21 mouse cellular contexts compared by ENCODE assay signal in the genomic region with DNA sequence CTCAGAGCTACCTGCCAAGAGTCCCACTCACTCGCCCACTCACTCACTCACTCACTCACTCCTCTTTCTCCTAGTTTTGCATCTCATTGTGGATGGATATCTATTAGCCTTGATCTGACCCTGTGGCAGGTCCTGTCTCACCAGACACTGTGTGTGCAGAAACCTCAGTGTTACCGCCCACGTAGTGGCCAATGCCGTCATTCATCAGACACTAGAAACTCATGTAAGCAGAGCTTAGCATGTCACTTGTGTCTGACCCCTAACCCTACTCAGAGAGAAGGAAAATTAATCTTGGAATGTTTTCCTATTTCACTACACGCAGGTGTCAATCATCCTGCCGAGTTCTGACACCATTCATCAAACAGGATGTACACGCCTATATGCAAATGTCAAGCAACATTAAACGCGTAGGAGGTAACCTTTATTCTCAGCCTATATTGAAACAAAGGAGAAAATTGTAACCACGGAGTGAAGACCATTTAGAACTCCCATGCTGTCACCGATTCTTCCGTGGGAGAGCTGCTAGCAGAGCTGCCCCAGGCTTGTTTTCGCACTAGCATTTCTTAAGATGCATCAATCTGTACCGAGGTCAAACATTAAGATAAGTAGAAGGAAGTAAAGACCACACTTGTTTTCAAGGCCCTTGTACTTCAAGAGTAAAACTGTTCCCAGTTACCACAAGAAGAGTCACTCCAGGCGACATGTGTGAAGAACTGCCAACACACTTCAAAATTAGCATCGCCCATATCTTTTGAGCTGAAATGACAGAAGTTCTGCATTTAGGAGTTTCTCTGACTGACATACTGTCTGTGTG.
DNase-seq lines count a peak whose midpoint lies in the region; ATAC-seq and TF ChIP-seq lines count a peak whose summit lies in the region.
"Had no signal": no experiment of that assay in that cellular context is flagged by ENCODE, and none has a peak within 500 bp of the region (broad histone marks: within the 10 kb centered on the region; RNA-seq: fewer than 3 reads in every experiment).

No protein-coding gene starts in this region.

- no peak for TF ChIP-seq RAD21 in CH12.LX (IDR thresholded peaks at IDR 0.05; ENCODE audit: low read depth, low read length)

- peak overlapping the region; percentile 81 for H3K27ac ChIP-seq in spleen, adult 2 months (ENCODE audit: insufficient read depth, low read length)
- H3K27ac ChIP-seq in CH12.LX (ENCODE audit: insufficient read depth, low read depth) = no peak overlapping the region
- H3K27ac ChIP-seq: forebrain, embryonic 13.5 days; heart, embryonic 10.5 days; hindbrain, postnatal 0 days; limb, embryonic 15.5 days; midbrain, embryonic 12.5 days had no signal

- H3K79me2 ChIP-seq in CH12.LX (replicated peaks; ENCODE audit: control insufficient read depth, extremely low read depth, insufficient read depth, poor library complexity, severe bottlenecking) = peaks cover 15% of the 10 kb centered on the region

- no peak for DNase-seq in spleen, adult 2 months (ENCODE audit: low read depth in 1 of 2, low spot score in 2 of 2)
- DNase-seq in spleen, postnatal 14 days (ENCODE audit: low spot score in 2 of 2) = no peak
- no peak for DNase-seq in CH12.LX (ENCODE audit: extremely low read depth)
- DNase-seq in thymus, postnatal 25 days = peak; percentile 46
- no peak for DNase-seq in urinary bladder, adult 18-20 months (ENCODE audit: low spot score in 2 of 2)
- DNase-seq in kidney, adult 9 months = no peak
- DNase-seq: adrenal gland, adult 2 months; cerebellum, adult 8-10 months; embryo, embryonic 11 days; gastrocnemius, postnatal 10 days; heart, postnatal 36 days; liver, postnatal 0 days; right cerebral cortex, postnatal 14 days had no signal

- no peaks in the 10 kb centered on the region for H3K27me3 ChIP-seq in spleen, adult 2 months (ENCODE audit: control insufficient read depth, insufficient read depth, low read length)
- no peaks in the 10 kb centered on the region for H3K27me3 ChIP-seq in CH12.LX (replicated peaks)
- H3K27me3 ChIP-seq: limb, embryonic 15.5 days; Patski had no signal

- no peak overlapping the region for H3K9ac ChIP-seq in CH12.LX (ENCODE audit: insufficient read depth, low read depth)
- H3K9ac ChIP-seq: forebrain, embryonic 13.5 days; limb, embryonic 15.5 days; liver, postnatal 0 days; midbrain, embryonic 12.5 days had no signal

- dilution Hi-C loops in CH12.LX (cut with MboI; ENCODE audit: extremely low pct_ligation_motif_present, extremely low pct_unique_long_range_greater_than_20kb, low sequenced_read_pairs) = no loop called here

- H3K9me3 ChIP-seq in CH12.LX (replicated peaks; ENCODE audit: low read length) = no peaks in the 10 kb centered on the region
- H3K9me3 ChIP-seq: forebrain, embryonic 13.5 days; heart, embryonic 10.5 days; limb, embryonic 15.5 days; midbrain, embryonic 12.5 days had no signal

- no peak for TF ChIP-seq CTCF in spleen, adult 2 months (IDR thresholded peaks at IDR 0.05; ENCODE audit: extremely low read depth, insufficient read depth, insufficient read length, insufficient replicate concordance)
- TF ChIP-seq CTCF in CH12.LX (conservative IDR thresholded peaks at IDR 0.05 in 1 of 2, IDR thresholded peaks at IDR 0.05 in 1 of 2; ENCODE audit: low read depth in 2 of 2, low read length in 2 of 2) = no peak

- peak; percentile 79 for ATAC-seq in inflammation-experienced regulatory T-cells, adult 6 months
- ATAC-seq: forebrain, embryonic 13.5 days; hindbrain, postnatal 0 days; liver, postnatal 0 days; Patski had no signal

- in situ Hi-C loops in CH12.LX (cut with MboI; ENCODE audit: low pct_ligation_motif_present, low pct_unique_long_range_greater_than_20kb, low sequenced_read_pairs) = no loop called here

- H3K4me2 ChIP-seq in CH12.LX (ENCODE audit: insufficient read depth, low read depth, poor library complexity, severe bottlenecking) = no peak overlapping the region
- H3K4me2 ChIP-seq: forebrain, embryonic 13.5 days; limb, embryonic 15.5 days; midbrain, embryonic 12.5 days had no signal

- TF ChIP-seq POLR2A in spleen, adult 2 months (IDR thresholded peaks at IDR 0.05; ENCODE audit: low read depth, low read length) = no peak
- no peak for TF ChIP-seq POLR2A in CH12.LX (IDR thresholded peaks at IDR 0.05; ENCODE audit: low read depth, low read length)

- H3K4me3 ChIP-seq in spleen, adult 2 months (ENCODE audit: extremely low read depth, insufficient read depth, insufficient read length) = no peak overlapping the region
- H3K4me3 ChIP-seq in CH12.LX (replicated peaks in 1 of 3; ENCODE audit: low read depth in 2 of 3, low read length in 2 of 3, poor library complexity in 1 of 3) = no peak overlapping the region
- H3K4me3 ChIP-seq: forebrain, embryonic 13.5 days; heart, embryonic 10.5 days; limb, embryonic 15.5 days; midbrain, embryonic 12.5 days; myocyte had no signal

- TF ChIP-seq EP300 in CH12.LX (IDR thresholded peaks at IDR 0.05; ENCODE audit: low read length) = no peak

- WGBS in spleen, adult 2 months = 37% methylated on average over 16 of the region's 16 CpGs

- peaks cover 40% of the 10 kb centered on the region for H3K4me1 ChIP-seq in spleen, adult 2 months (ENCODE audit: control insufficient read depth, insufficient read depth, insufficient read length)
- H3K4me1 ChIP-seq in CH12.LX (ENCODE audit: control insufficient read depth in 1 of 2, insufficient read depth in 2 of 2) = peaks cover 45 to 100% of the 10 kb centered on the region in 2 experiments

- H3K36me3 ChIP-seq in spleen, adult 2 months (ENCODE audit: control insufficient read depth, insufficient read depth, low read length) = no peaks in the 10 kb centered on the region
- H3K36me3 ChIP-seq in CH12.LX (replicated peaks in 1 of 2; ENCODE audit: control insufficient read depth in 1 of 2, insufficient read depth in 1 of 2, low read length in 1 of 2) = peaks cover 4 to 38% of the 10 kb centered on the region in 2 experiments
- H3K36me3 ChIP-seq: heart, embryonic 10.5 days; limb, embryonic 15.5 days; midbrain, embryonic 12.5 days had no signal

TF ChIP-seq in CH12.LX, 34 proteins besides CTCF, POLR2A, EP300 and RAD21:
- no peak for TF ChIP-seq NELFE (IDR thresholded peaks at IDR 0.05; ENCODE audit: low read depth, low read length)
- 0 out of 2 replicates have a peak, but pooled peaks have one; percentile 45 for TF ChIP-seq BHLHE40 (IDR thresholded peaks at IDR 0.05; ENCODE audit: low read depth, low read length)
